Mouse (Mus musculus): Measurements from ENCODE around the gene Itsn1. TPM values are rescaled to one million over a fixed set of nuclear protein-coding genes. Genes with fewer than 3 reads are reported as not detected.

The Itsn1 gene
- polyA plus RNA-seq, 1 experiment from 2014 or later, result 26.6 TPM

GRCm38 (mm10) chr16:91921340-91921739 is 192.3 kb downstream of the Itsn1 start:
- WGBS (ENCODE audit: insufficient replicate concordance), result 87% methylated on average over 11 of the region's 11 CpGs
- no peak overlapping the region for H3K27ac ChIP-seq (ENCODE audit: low read depth, low read length)
- H3K36me3 ChIP-seq (ENCODE audit: control insufficient read depth, insufficient read depth, low read length), result peaks cover 28% of the 10 kb centered on the region
- no peak for ATAC-seq (replicated peaks; ENCODE audit: insufficient number of reproducible peaks, low FRiP score, low TSS enrichment)
- no peaks in the 10 kb centered on the region for H3K9me3 ChIP-seq (replicated peaks; ENCODE audit: control insufficient read depth, low read length)
- H3K4me2 ChIP-seq, result no peak overlapping the region
- no peak overlapping the region for H3K9ac ChIP-seq (ENCODE audit: low read depth, low read length)
- H3K4me1 ChIP-seq (ENCODE audit: control insufficient read depth, insufficient read depth, low read length), result 0 out of 2 replicates have a peak, but pooled peaks cover 2% of the 10 kb centered on the region
- H3K4me3 ChIP-seq (ENCODE audit: low read depth, low read length), result no peak overlapping the region
- H3K27me3 ChIP-seq (ENCODE audit: control insufficient read depth, insufficient read depth, low read length), result no peaks in the 10 kb centered on the region

GRCm38 (mm10) chr16:91922939-91923338 is 193.9 kb downstream of the Itsn1 start:
- no peak overlapping the region for H3K4me2 ChIP-seq
- ATAC-seq (replicated peaks; ENCODE audit: insufficient number of reproducible peaks, low FRiP score, low TSS enrichment), result no peak
- no peak overlapping the region for H3K4me3 ChIP-seq (ENCODE audit: low read depth, low read length)
- no peak overlapping the region for H3K27ac ChIP-seq (ENCODE audit: low read depth, low read length)
- WGBS (ENCODE audit: insufficient replicate concordance), result 71% methylated on average over 8 of the region's 8 CpGs
- H3K4me1 ChIP-seq (ENCODE audit: control insufficient read depth, insufficient read depth, low read length), result 0 out of 2 replicates have a peak, but pooled peaks cover 2% of the 10 kb centered on the region
- no peak overlapping the region for H3K9ac ChIP-seq (ENCODE audit: low read depth, low read length)
- H3K27me3 ChIP-seq (ENCODE audit: control insufficient read depth, insufficient read depth, low read length), result no peaks in the 10 kb centered on the region
- no peaks in the 10 kb centered on the region for H3K9me3 ChIP-seq (replicated peaks; ENCODE audit: control insufficient read depth, low read length)
- peaks cover 39% of the 10 kb centered on the region for H3K36me3 ChIP-seq (ENCODE audit: control insufficient read depth, insufficient read depth, low read length)

- Histone ChIP-seq H3K4me2 (no peak overlapping the region), H3K9me3 (replicated peaks; ENCODE audit: control insufficient read depth, low read length) (no peaks in the 10 kb centered on the region), H3K36me3 (ENCODE audit: control insufficient read depth, insufficient read depth, low read length) (peaks cover 45% of the 10 kb centered on the region), H3K27me3 (ENCODE audit: control insufficient read depth, insufficient read depth, low read length) (no peaks in the 10 kb centered on the region), H3K4me3 (ENCODE audit: low read depth, low read length) (no peak overlapping the region), H3K27ac (ENCODE audit: low read depth, low read length) (no peak overlapping the region), H3K4me1 (ENCODE audit: control insufficient read depth, insufficient read depth, low read length) (no peaks in the 10 kb centered on the region), H3K9ac (ENCODE audit: low read depth, low read length) (no peak overlapping the region)
- ATAC-seq (replicated peaks; ENCODE audit: insufficient number of reproducible peaks, low FRiP score, low TSS enrichment), result no peak
- WGBS (ENCODE audit: insufficient replicate concordance), result 90% methylated on average over 8 of the region's 8 CpGs
Measured at GRCm38 (mm10) chr16:91924426-91924825, 195.3 kb downstream of the Itsn1 start.

- no peak for ATAC-seq (replicated peaks; ENCODE audit: insufficient number of reproducible peaks, low FRiP score, low TSS enrichment)
- Histone ChIP-seq H3K36me3 (ENCODE audit: control insufficient read depth, insufficient read depth, low read length) (peaks cover 48% of the 10 kb centered on the region), H3K4me3 (ENCODE audit: low read depth, low read length) (no peak overlapping the region)
Measured at GRCm38 (mm10) chr16:91927911-91928630, 199.0 kb downstream of the Itsn1 start.

GRCm38 (mm10) chr16:91931078-91932013 is 202.3 kb downstream of the Itsn1 start:
- H3K4me2 ChIP-seq, result peak overlapping the region; percentile 71
- H3K36me3 ChIP-seq (ENCODE audit: control insufficient read depth, insufficient read depth, low read length), result peaks cover 19% of the 10 kb centered on the region
- peak overlapping the region; percentile 92 for H3K27ac ChIP-seq (ENCODE audit: low read depth, low read length)
- H3K27me3 ChIP-seq (ENCODE audit: control insufficient read depth, insufficient read depth, low read length), result no peaks in the 10 kb centered on the region
- peak overlapping the region; percentile 99 for H3K9ac ChIP-seq (ENCODE audit: low read depth, low read length)
- WGBS (ENCODE audit: insufficient replicate concordance), result under 1% methylated on average over 53 of the region's 53 CpGs
- H3K9me3 ChIP-seq (replicated peaks; ENCODE audit: control insufficient read depth, low read length), result no peaks in the 10 kb centered on the region
- ATAC-seq (replicated peaks; ENCODE audit: insufficient number of reproducible peaks, low FRiP score, low TSS enrichment), result peak; percentile 91
- peaks cover 8% of the 10 kb centered on the region for H3K4me1 ChIP-seq (ENCODE audit: control insufficient read depth, insufficient read depth, low read length)
- peak overlapping the region; percentile 97 for H3K4me3 ChIP-seq (ENCODE audit: low read depth, low read length)

More at GRCm38 (mm10) chr16:91927911-91928630, 199.0 kb downstream of the Itsn1 start:
- H3K4me2 ChIP-seq, result no peak overlapping the region
- no peaks in the 10 kb centered on the region for H3K9me3 ChIP-seq (replicated peaks; ENCODE audit: control insufficient read depth, low read length)
- no peak overlapping the region for H3K9ac ChIP-seq (ENCODE audit: low read depth, low read length)
- 93% methylated on average over 16 of the region's 16 CpGs for WGBS (ENCODE audit: insufficient replicate concordance)
- no peaks in the 10 kb centered on the region for H3K27me3 ChIP-seq (ENCODE audit: control insufficient read depth, insufficient read depth, low read length)
- no peak overlapping the region for H3K27ac ChIP-seq (ENCODE audit: low read depth, low read length)
- peaks cover 8% of the 10 kb centered on the region for H3K4me1 ChIP-seq (ENCODE audit: control insufficient read depth, insufficient read depth, low read length)

- Histone ChIP-seq H3K9me3 (replicated peaks; ENCODE audit: control insufficient read depth, low read length) (no peaks in the 10 kb centered on the region), H3K4me1 (ENCODE audit: control insufficient read depth, insufficient read depth, low read length) (peaks cover 8% of the 10 kb centered on the region), H3K4me2 (peak overlapping the region; percentile 57), H3K36me3 (ENCODE audit: control insufficient read depth, insufficient read depth, low read length) (peaks cover 11% of the 10 kb centered on the region), H3K27me3 (ENCODE audit: control insufficient read depth, insufficient read depth, low read length) (no peaks in the 10 kb centered on the region), H3K4me3 (ENCODE audit: low read depth, low read length) (peak overlapping the region; percentile 97), H3K9ac (ENCODE audit: low read depth, low read length) (no peak overlapping the region), H3K27ac (ENCODE audit: low read depth, low read length) (no peak overlapping the region)
- 53% methylated on average over 8 of the region's 8 CpGs for WGBS (ENCODE audit: insufficient replicate concordance)
- ATAC-seq (replicated peaks; ENCODE audit: insufficient number of reproducible peaks, low FRiP score, low TSS enrichment), result no peak
Measured at GRCm38 (mm10) chr16:91932082-91932690, 203.1 kb downstream of the Itsn1 start.

- 50% methylated on average over 9 of the region's 10 CpGs for WGBS (ENCODE audit: insufficient replicate concordance)
Measured at GRCm38 (mm10) chr16:91932843-91933518, 203.9 kb downstream of the Itsn1 start.

GRCm38 (mm10) chr16:91935108-91935507 is 206.0 kb downstream of the Itsn1 start:
- no peaks in the 10 kb centered on the region for H3K27me3 ChIP-seq (ENCODE audit: control insufficient read depth, insufficient read depth, low read length)
- H3K4me3 ChIP-seq (ENCODE audit: low read depth, low read length), result no peak overlapping the region
- no peaks in the 10 kb centered on the region for H3K36me3 ChIP-seq (ENCODE audit: control insufficient read depth, insufficient read depth, low read length)
- H3K4me2 ChIP-seq, result no peak overlapping the region
- no peaks in the 10 kb centered on the region for H3K9me3 ChIP-seq (replicated peaks; ENCODE audit: control insufficient read depth, low read length)
- H3K4me1 ChIP-seq (ENCODE audit: control insufficient read depth, insufficient read depth, low read length), result peaks cover 5% of the 10 kb centered on the region
- ATAC-seq (replicated peaks; ENCODE audit: insufficient number of reproducible peaks, low FRiP score, low TSS enrichment), result no peak
- H3K27ac ChIP-seq (ENCODE audit: low read depth, low read length), result no peak overlapping the region
- H3K9ac ChIP-seq (ENCODE audit: low read depth, low read length), result no peak overlapping the region
- 31% methylated on average over 8 of the region's 8 CpGs for WGBS (ENCODE audit: insufficient replicate concordance)

More at GRCm38 (mm10) chr16:91932843-91933518, 203.9 kb downstream of the Itsn1 start:
- Histone ChIP-seq H3K36me3 (ENCODE audit: control insufficient read depth, insufficient read depth, low read length) (peaks cover 9% of the 10 kb centered on the region), H3K9ac (ENCODE audit: low read depth, low read length) (no peak overlapping the region), H3K4me2 (no peak overlapping the region), H3K4me1 (ENCODE audit: control insufficient read depth, insufficient read depth, low read length) (peaks cover 8% of the 10 kb centered on the region), H3K4me3 (ENCODE audit: low read depth, low read length) (no peak overlapping the region), H3K27me3 (ENCODE audit: control insufficient read depth, insufficient read depth, low read length) (no peaks in the 10 kb centered on the region), H3K9me3 (replicated peaks; ENCODE audit: control insufficient read depth, low read length) (no peaks in the 10 kb centered on the region), H3K27ac (ENCODE audit: low read depth, low read length) (no peak overlapping the region)
- ATAC-seq (replicated peaks; ENCODE audit: insufficient number of reproducible peaks, low FRiP score, low TSS enrichment), result no peak
